Mouse (Mus musculus): ENCODE results near the gene Lingo3. TPM values are rescaled to one million over a fixed set of nuclear protein-coding genes. Genes with fewer than 3 reads are reported as not detected.
"Not testable (repeated sequence)": the region's sequence is repeated elsewhere in the genome, so short reads cannot be mapped to it uniquely, and the experiment has no call there.

Lingo3 gene
- polyA plus RNA-seq, 1 experiment from 2014 or later: 0.94 TPM

DNA sequence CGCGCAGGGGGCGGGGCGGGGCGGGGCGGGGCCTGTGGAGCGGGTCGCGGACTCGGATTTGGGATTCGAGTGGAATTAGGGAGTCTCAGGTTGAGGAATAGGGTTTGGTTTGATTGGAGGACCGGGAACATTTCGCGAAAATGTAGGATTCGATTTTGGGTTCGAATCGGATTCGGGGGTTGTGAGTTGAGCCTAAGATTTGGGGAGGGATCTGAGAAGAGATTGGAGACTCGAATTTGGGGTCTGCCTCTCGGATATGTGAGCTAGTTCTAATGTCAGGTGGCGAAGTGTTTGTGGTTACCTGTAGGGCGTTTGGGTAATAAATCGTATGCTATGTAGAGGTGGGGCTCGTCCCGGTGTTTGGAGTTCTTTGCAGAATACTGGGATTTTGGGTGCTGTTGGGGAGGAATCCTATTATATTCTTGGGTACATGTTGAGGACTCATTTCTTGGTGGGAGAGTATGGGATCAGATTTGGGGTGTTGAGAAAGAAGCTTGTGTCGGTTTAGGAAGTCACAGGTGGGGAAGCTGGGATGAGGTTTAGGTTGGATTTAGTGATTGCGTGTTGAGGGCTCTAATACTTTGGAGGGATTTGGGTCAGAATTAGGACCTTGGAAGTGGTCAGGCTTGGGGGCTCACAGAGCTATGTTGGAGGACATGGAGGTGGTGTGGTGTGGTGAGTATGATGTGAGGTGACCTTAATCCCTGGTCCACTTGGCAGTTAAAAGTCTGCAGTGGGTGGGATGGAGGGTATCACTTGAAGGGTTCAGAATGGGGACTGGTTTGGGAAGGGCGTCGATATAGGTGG lies 16.6 kb downstream of the Lingo3 start:
- peaks cover 22% of the 10 kb centered on the region for H3K36me3 ChIP-seq
- ATAC-seq (ENCODE audit: low FRiP score): no peak
- 9% methylated on average over 28 of the region's 29 CpGs for WGBS
- H3K4me3 ChIP-seq: peak overlapping the region; percentile 86
- peak overlapping the region; percentile 87 for H3K4me2 ChIP-seq (replicated peaks)
- peak overlapping the region; percentile 92 for H3K9ac ChIP-seq
- peaks cover 37% of the 10 kb centered on the region for H3K4me1 ChIP-seq
- H3K27ac ChIP-seq: peak overlapping the region; percentile 91
- no peaks in the 10 kb centered on the region for H3K27me3 ChIP-seq
- H3K9me3 ChIP-seq (replicated peaks): no peaks in the 10 kb centered on the region

DNA sequence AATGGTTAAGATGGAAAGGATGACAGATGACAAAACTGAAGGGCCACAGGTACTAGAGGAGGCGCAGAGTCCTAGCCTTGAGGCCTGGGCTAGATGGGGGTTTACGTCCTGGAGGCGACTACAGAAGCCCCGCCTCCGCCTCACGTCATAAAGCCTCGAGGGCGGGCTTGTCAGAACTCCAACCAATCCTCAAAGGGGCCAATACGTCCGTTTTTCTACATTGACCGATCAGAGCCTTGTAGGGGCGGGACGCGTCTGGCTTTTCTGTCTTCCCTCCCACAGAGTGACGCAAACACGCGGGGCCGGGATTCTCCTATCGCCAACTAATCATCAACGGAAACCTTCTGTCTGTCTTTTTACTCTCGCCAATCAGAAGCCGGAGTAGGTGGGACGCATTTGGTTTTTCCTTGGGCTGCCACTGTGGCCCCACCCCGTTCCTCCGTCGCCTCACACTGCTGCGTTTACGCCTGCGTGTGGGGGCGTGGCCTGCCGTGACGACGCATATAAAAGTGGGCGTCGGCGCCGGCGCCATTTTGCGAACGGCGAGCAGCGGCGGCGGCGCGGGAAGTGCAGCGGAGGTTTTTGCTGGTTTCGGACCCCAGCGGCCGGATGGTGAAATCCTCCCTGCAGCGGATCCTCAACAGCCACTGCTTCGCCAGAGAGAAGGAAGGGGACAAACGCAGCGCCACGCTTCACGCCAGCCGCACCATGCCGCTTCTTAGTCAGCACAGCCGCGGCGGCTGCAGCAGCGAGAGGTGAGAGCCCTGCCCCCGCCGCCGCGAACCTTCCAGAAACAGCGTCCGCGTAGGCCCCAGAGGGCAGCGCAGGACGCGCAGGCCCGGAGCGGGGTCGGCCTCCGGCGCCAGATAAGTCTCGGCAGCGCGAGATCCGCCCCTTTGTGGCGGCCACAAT lies 17.4 kb downstream of the Lingo3 start, which contains the start of gene Oaz1:
TSS of gene Oaz1 (plus strand) at position 506 of the 912 bp plus-strand sequence.
- peak; percentile 98 for ATAC-seq (ENCODE audit: low FRiP score)
- under 1% methylated on average over 81 of the region's 82 CpGs for WGBS
- peak within 1 kb of the TSS; percentile 92 for H3K9ac ChIP-seq
- H3K36me3 ChIP-seq: peaks cover 22% of the 10 kb centered on the region
- H3K4me3 ChIP-seq: peak within 1 kb of the TSS; percentile 86
- peak within 1 kb of the TSS; percentile 91 for H3K27ac ChIP-seq
- no peaks in the 10 kb centered on the region for H3K27me3 ChIP-seq
- peaks cover 37% of the 10 kb centered on the region for H3K4me1 ChIP-seq
- no peaks in the 10 kb centered on the region for H3K9me3 ChIP-seq (replicated peaks)
- peak within 1 kb of the TSS; percentile 87 for H3K4me2 ChIP-seq (replicated peaks)

DNA sequence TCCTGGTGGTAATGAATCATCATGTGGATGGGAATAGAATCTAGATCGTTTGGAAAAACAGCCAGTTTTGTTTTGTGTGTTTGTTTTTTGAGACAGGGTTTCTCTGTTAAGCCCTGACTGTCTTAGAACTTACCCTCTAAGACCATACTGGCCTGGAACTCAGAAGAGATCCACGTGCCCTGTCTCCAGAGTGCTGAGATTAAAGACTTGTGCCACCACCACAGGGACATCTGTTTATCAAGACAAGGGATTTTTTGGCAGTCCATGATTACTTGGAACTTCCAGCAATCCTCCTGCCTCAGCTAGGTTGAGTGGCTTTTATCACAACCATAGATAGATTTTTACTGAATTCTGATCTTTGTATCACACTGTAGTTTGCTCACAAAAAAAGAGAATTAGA lies 19.0 kb downstream of the Lingo3 start:
- 81% methylated on average over 2 of the region's 2 CpGs for WGBS
- peaks cover 11% of the 10 kb centered on the region for H3K36me3 ChIP-seq
- no peak for ATAC-seq (ENCODE audit: low FRiP score)
- no peak overlapping the region for H3K9ac ChIP-seq
- H3K27me3 ChIP-seq: no peaks in the 10 kb centered on the region
- H3K4me2 ChIP-seq (replicated peaks): no peak overlapping the region
- H3K4me3 ChIP-seq: no peak overlapping the region
- H3K27ac ChIP-seq: no peak overlapping the region
- H3K9me3 ChIP-seq (replicated peaks): no peaks in the 10 kb centered on the region
- peaks cover 22% of the 10 kb centered on the region for H3K4me1 ChIP-seq

GRCm38 (mm10) chr10:80823847-80824643 lies 19.8 kb downstream of the Lingo3 start:
- no peak overlapping the region for H3K4me3 ChIP-seq
- H3K4me1 ChIP-seq: peaks cover 15% of the 10 kb centered on the region
- H3K27ac ChIP-seq: no peak overlapping the region
- no peaks in the 10 kb centered on the region for H3K27me3 ChIP-seq
- no peak overlapping the region for H3K4me2 ChIP-seq (replicated peaks)
- no peaks in the 10 kb centered on the region for H3K9me3 ChIP-seq (replicated peaks)
- H3K9ac ChIP-seq: no peak overlapping the region
- H3K36me3 ChIP-seq: peaks cover 4% of the 10 kb centered on the region
- WGBS: 64% methylated on average over 8 of the region's 8 CpGs
- ATAC-seq (ENCODE audit: low FRiP score): no peak

GRCm38 (mm10) chr10:80823316-80823715 lies 20.5 kb downstream of the Lingo3 start:
- Histone ChIP-seq H3K27ac (no peak overlapping the region), H3K9me3 (replicated peaks) (no peaks in the 10 kb centered on the region), H3K4me2 (replicated peaks) (no peak overlapping the region), H3K4me3 (no peak overlapping the region), H3K27me3 (no peaks in the 10 kb centered on the region), H3K36me3 (no peaks in the 10 kb centered on the region), H3K9ac (no peak overlapping the region), H3K4me1 (peaks cover 11% of the 10 kb centered on the region)
- WGBS: 97% methylated on average over 1 of the region's 1 CpGs
- no peak for ATAC-seq (ENCODE audit: low FRiP score)

- ATAC-seq (ENCODE audit: low FRiP score): no peak
- Histone ChIP-seq H3K36me3 (no peaks in the 10 kb centered on the region), H3K27ac (no peak overlapping the region), H3K4me3 (no peak overlapping the region), H3K4me2 (replicated peaks) (no peak overlapping the region), H3K27me3 (no peaks in the 10 kb centered on the region), H3K4me1 (peaks cover 4% of the 10 kb centered on the region), H3K9me3 (replicated peaks) (no peaks in the 10 kb centered on the region), H3K9ac (no peak overlapping the region)
- 81% methylated on average over 5 of the region's 5 CpGs for WGBS
Observed at GRCm38 (mm10) chr10:80822528-80822927, 21.3 kb downstream of the Lingo3 start.

DNA sequence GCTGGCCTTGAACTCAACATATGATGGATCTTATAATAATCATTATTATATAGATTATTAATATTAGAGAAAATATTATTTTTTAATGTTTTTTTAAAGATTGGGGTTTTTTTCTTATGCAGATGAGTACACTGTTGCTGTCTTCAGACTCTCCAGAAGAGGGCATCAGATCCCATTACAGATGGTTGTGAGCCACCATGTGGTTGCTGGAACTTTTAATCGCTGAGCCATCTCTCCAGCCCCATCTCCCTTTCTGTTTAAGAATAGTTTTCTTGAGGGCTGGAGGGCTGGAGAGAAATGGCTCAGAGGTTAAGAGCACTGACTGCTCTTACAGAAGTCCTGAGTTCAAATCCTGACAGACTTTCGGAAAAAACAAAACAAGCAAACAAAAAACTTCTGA lies 21.8 kb downstream of the Lingo3 start:
- H3K9ac ChIP-seq: no peak overlapping the region
- ATAC-seq (ENCODE audit: low FRiP score): no peak
- H3K9me3 ChIP-seq (replicated peaks): no peaks in the 10 kb centered on the region
- H3K4me1 ChIP-seq: 0 out of 2 replicates have a peak, but pooled peaks cover 2% of the 10 kb centered on the region
- no peaks in the 10 kb centered on the region for H3K36me3 ChIP-seq
- no peak overlapping the region for H3K4me2 ChIP-seq (replicated peaks)
- no peak overlapping the region for H3K4me3 ChIP-seq
- no peak overlapping the region for H3K27ac ChIP-seq
- no peaks in the 10 kb centered on the region for H3K27me3 ChIP-seq
- WGBS: 41% methylated on average over 2 of the region's 2 CpGs

- no peaks in the 10 kb centered on the region for H3K4me1 ChIP-seq
- H3K27ac ChIP-seq: no peak overlapping the region
- H3K27me3 ChIP-seq: no peaks in the 10 kb centered on the region
- H3K9me3 ChIP-seq (replicated peaks): no peaks in the 10 kb centered on the region
- H3K9ac ChIP-seq: no peak overlapping the region
- no peak for ATAC-seq (ENCODE audit: low FRiP score)
- H3K4me2 ChIP-seq (replicated peaks): no peak overlapping the region
- no peaks in the 10 kb centered on the region for H3K36me3 ChIP-seq
- no peak overlapping the region for H3K4me3 ChIP-seq
- WGBS: 49% methylated on average over 3 of the region's 3 CpGs
Observed at GRCm38 (mm10) chr10:80819406-80819805, 24.4 kb downstream of the Lingo3 start.

- no peak for ATAC-seq (ENCODE audit: low FRiP score)
- H3K4me2 ChIP-seq (replicated peaks): no peak overlapping the region
- H3K9me3 ChIP-seq (replicated peaks): no peaks in the 10 kb centered on the region
- no peak overlapping the region for H3K9ac ChIP-seq
- H3K4me1 ChIP-seq: no peaks in the 10 kb centered on the region
- no peaks in the 10 kb centered on the region for H3K36me3 ChIP-seq
- no peak overlapping the region for H3K4me3 ChIP-seq
- no peak overlapping the region for H3K27ac ChIP-seq
- H3K27me3 ChIP-seq: no peaks in the 10 kb centered on the region
- WGBS: 58% methylated on average over 6 of the region's 6 CpGs
Observed at GRCm38 (mm10) chr10:80818599-80819281, 25.1 kb downstream of the Lingo3 start.

DNA sequence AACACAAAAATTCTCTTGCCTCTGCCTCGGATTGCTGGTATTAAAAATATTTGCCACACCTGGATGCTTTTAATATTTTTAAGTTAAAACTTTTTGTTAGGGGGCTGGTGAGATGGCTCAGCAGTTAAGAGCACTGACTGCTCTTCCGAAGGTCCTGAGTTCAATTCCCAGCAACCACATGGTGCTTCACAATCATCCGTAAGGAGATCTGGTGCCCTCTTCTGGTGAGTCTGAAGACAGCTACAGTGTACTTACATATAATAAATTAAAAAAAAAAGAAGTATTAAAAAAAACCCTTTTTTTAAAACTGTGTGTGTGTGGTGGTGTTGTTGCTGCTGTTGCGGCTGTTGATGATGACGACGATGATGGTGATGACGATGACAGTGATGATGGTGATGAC lies 25.9 kb downstream of the Lingo3 start:
- not testable (repeated sequence) for ATAC-seq (ENCODE audit: low FRiP score); H3K4me3 ChIP-seq; H3K9me3 ChIP-seq (replicated peaks); H3K9ac ChIP-seq; H3K4me2 ChIP-seq (replicated peaks); H3K36me3 ChIP-seq; H3K4me1 ChIP-seq; H3K27me3 ChIP-seq; H3K27ac ChIP-seq
- WGBS: 84% methylated on average over 7 of the region's 7 CpGs

DNA sequence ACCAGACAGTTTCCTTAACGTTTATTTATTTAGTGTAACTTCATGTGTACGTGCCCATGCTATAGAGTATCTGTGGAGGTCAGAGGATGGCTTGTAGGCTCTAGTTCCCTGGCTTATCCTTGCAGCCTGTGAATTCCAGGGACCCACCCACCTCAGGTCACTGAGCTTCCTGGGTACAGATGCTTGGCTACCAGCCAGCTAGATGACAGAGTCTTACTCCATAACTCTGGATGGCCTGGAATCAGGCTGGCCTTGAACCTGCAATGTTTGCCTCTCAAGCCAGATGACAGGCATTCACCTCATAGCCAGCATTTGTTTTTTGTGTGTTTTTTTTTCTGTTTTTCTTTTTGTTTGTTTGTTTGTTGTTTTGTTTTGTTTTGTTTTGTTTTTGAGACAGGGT lies 26.7 kb downstream of the Lingo3 start:
- H3K36me3 ChIP-seq: no peaks in the 10 kb centered on the region
- no peak for ATAC-seq (ENCODE audit: low FRiP score)
- no peak overlapping the region for H3K9ac ChIP-seq
- H3K4me1 ChIP-seq: no peaks in the 10 kb centered on the region
- no peaks in the 10 kb centered on the region for H3K9me3 ChIP-seq (replicated peaks)
- no peak overlapping the region for H3K4me2 ChIP-seq (replicated peaks)
- no peak overlapping the region for H3K27ac ChIP-seq
- peaks cover 5% of the 10 kb centered on the region; the same call in 1 of the 2 replicates for H3K27me3 ChIP-seq
- no peak overlapping the region for H3K4me3 ChIP-seq
- WGBS: 79% methylated on average over 2 of the region's 2 CpGs

All from hindbrain, embryonic 12.5 days (tissue).